Mouse (Mus musculus) cerebellum, adult 2 months (tissue): ENCODE measurements around the gene Trp73. TPM values are rescaled to one million over a fixed set of nuclear protein-coding genes. Genes with fewer than 3 reads are reported as not detected.

ENCODE experiments used
- DNase-seq, 2 experiments: peaks; one replicate each; pipeline ENCODE4 v3.0.0; 2021
- H3K27ac ChIP-seq: fragments of 200-500 bp; 2 replicates; pipeline ENCODE4 v1.5.1; 2012; ENCODE audit warnings: low read length, control low read depth, inconsistent platforms; ENCODE audit not compliant: insufficient read depth
- H3K27me3 ChIP-seq: fragments of 200-500 bp; 2 replicates; pipeline ENCODE4 v1.6.1; 2012; ENCODE audit warnings: inconsistent platforms, mild to moderate bottlenecking, low read length, moderate library complexity; ENCODE audit not compliant: control insufficient read depth, insufficient read depth
- H3K4me1 ChIP-seq: fragments of 200-500 bp; 2 replicates; pipeline ENCODE4 v1.6.1; 2011; ENCODE audit warnings: low read length; ENCODE audit not compliant: control insufficient read depth, insufficient read depth
- H3K4me3 ChIP-seq: fragments of 200-500 bp; replicated peaks from 2 replicates; pipeline ENCODE3; 2011; ENCODE audit warnings: mild to moderate bottlenecking, low read depth, low read length, control low read depth; ENCODE audit not compliant: insufficient read depth
- CTCF ChIP-seq: fragments of 200-500 bp; IDR thresholded peaks from 2 replicates; pipeline ENCODE4 v1.5.1; 2011; ENCODE audit warnings: low read depth, mild to moderate bottlenecking, control low read depth, low read length, moderate library complexity, borderline replicate concordance; ENCODE audit not compliant: insufficient read depth
- POLR2A ChIP-seq: fragments of 200-500 bp; IDR thresholded peaks from 2 replicates; pipeline ENCODE4 v1.6.1; 2011; ENCODE audit warnings: low read length, control low read depth, borderline replicate concordance; ENCODE audit not compliant: insufficient read depth
- WGBS: fragments of 180-500 bp; shearing (Covaris S2); methylation state at CpG from one replicate; pipeline ENCODE4 v1.1.7; 2018; 5-methylcytosine and 5-hydroxymethylcytosine counted together
- polyA plus RNA-seq: library from polyadenylated mRNA; depleted of rRNA; stranded (reverse); fragments of >200 nt; gene quantifications from 2 replicates; pipeline ENCODE4 v1.2.3, GENCODE M21; 2012

Trp73 gene
- polyA plus RNA-seq, 1 experiment, result 1.7 TPM

DNA sequence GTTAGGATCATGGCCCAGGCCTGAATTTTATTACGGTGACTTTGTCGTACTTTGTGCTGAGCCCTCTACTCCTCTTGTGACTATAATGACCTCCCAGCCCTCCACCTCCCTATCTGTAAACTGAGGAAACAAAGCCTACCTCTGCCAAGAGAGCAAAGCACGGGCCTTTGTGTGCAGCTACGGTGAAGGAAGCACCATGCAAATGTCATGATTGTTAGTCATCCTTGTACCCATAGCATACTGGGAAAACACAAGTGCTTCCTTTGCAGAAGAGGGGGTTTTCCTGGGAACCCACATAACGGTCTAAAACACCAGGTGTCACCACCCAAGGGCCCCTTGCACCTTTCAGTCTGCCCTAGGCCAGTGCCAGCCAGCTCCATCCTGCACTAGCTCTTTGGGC, 14.8 kb downstream of the Trp73 start:
- H3K27me3 ChIP-seq, result no peaks in the 10 kb centered on the region
- no peak for DNase-seq

DNA sequence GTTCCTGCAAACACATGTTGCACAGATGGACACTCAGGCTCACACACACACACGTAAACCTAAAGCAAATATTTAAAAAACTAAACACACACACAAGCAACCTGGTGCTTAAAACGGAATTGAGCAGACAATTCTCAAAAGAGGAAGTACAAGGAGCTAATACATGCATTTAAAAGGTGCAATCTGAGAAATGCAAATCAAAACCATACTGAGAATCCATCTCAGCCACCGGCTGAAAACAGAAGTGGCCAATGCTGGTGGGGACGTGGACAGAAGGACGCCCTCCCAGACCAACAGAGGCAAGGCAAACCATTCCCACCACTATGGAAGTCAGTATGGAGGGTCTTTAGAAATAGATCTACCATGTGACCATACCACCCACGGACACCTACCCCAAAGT, 16.5 kb downstream of the Trp73 start:
- Histone ChIP-seq H3K27ac (no peak overlapping the region), H3K4me3 (no peak overlapping the region), H3K4me1 (peaks cover 20% of the 10 kb centered on the region), H3K27me3 (no peaks in the 10 kb centered on the region)
- TF ChIP-seq CTCF (no peak), POLR2A (no peak)
- 93% methylated on average over 6 of the region's 6 CpGs for WGBS
- no peak for DNase-seq

More for the DNA sequence above, 14.8 kb downstream of the Trp73 start:
- WGBS, result 93% methylated on average over 5 of the region's 5 CpGs
- TF ChIP-seq CTCF (no peak), POLR2A (no peak)
- Histone ChIP-seq H3K27ac (no peak overlapping the region), H3K4me1 (peaks cover 9% of the 10 kb centered on the region), H3K4me3 (no peak overlapping the region)

DNA sequence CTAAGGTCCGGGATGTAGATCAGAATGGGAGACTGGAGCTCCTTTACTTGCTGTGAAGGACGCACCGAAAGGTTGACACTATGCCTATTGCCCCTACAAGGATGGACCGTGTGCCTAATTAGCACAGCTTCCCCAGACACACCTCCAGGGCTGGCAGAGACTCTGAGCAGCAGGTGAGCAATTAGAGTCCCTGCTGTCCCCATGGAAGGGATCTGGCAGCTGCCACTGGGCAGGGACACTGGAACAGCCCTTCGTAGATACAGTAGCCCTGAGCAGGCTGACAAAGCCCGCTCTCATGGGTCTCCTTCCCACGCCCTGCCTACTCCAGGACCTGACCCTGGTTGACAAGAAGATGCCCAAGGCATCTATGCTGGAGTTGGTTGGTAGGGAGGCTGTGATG, 17.6 kb downstream of the Trp73 start:
- DNase-seq, result peak; percentile 38 to 51
- no peak for TF ChIP-seq CTCF
- TF ChIP-seq POLR2A, result no peak
- WGBS, result 17% methylated on average over 7 of the region's 7 CpGs
- H3K27me3 ChIP-seq, result no peaks in the 10 kb centered on the region
- H3K4me3 ChIP-seq, result no peak overlapping the region
- no peak overlapping the region for H3K27ac ChIP-seq
- H3K4me1 ChIP-seq, result peaks cover 24% of the 10 kb centered on the region

DNA sequence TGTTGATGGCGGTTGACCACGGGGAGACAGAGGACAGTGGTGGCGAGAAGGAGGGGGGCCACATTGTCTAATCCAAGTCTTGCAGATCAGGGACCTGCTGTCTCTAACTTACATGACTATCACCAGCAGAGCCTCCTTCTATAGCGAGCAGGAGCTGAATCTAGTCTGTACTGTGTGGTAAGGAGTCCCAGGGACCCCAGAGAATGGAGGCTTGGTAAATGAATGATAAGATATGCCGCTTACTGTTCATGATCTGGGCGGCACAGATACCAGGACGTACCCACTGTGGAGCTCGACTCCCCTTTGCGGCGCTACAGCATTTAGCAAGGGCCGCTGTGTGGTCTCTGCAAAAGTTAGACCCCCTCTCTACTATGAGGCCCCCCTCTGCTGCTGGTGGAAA, 18.2 kb downstream of the Trp73 start:
- Histone ChIP-seq H3K27me3 (no peaks in the 10 kb centered on the region), H3K4me3 (no peak overlapping the region), H3K4me1 (peaks cover 24% of the 10 kb centered on the region), H3K27ac (no peak overlapping the region)
- no peak for DNase-seq
- TF ChIP-seq CTCF (no peak), POLR2A (no peak)
- WGBS, result 89% methylated on average over 11 of the region's 11 CpGs

DNA sequence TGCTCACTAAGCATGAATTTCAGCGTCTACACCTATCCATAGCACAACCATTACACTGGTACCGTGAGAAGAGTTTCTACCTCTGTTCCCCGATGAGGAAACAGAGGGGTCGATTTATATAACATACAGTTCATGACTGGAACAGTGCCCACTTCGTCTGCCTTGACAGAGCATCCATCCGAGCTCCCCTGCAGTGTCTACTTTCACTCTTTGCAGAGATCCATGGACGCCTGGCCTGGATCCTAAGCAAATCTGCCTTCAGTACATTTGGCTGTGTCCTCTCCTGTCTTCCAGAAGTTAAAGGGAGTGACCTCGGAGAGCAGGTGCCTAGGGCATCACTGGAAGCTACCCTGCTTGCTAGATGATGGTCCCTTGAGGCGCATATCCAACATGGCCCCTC, 20.8 kb downstream of the Trp73 start:
- TF ChIP-seq CTCF (no peak), POLR2A (no peak)
- no peak overlapping the region for H3K27ac ChIP-seq
- no peak overlapping the region for H3K4me3 ChIP-seq
- peak; percentile 44 to 51 for DNase-seq
- H3K27me3 ChIP-seq, result no peaks in the 10 kb centered on the region
- H3K4me1 ChIP-seq, result peaks cover 24% of the 10 kb centered on the region
- WGBS, result 32% methylated on average over 9 of the region's 9 CpGs

DNA sequence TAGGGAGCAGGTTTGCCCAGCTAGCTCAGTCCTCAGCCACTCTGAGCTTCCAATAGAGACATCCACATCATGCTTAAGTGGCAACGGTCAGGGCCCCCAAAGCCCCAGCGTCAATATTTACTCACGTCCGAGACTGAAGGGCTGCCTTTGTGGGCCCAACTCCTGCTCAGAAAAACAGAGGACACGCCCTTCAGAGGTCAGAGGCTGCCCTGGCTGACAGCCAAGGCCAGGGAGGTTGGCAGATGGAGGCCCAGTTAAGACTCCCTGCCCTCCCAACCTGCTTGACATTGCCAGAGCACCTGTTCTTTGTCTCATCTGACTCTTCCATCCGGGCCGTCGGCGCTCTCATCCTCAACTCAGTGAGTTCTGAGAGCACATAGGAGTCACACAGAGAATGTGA, 21.2 kb downstream of the Trp73 start:
- Histone ChIP-seq H3K27me3 (no peaks in the 10 kb centered on the region), H3K4me1 (peaks cover 24% of the 10 kb centered on the region), H3K27ac (no peak overlapping the region), H3K4me3 (no peak overlapping the region)
- DNase-seq, result peak; percentile 75 to 77
- no peak for TF ChIP-seq POLR2A
- no peak for TF ChIP-seq CTCF
- WGBS, result 34% methylated on average over 9 of the region's 9 CpGs

DNA sequence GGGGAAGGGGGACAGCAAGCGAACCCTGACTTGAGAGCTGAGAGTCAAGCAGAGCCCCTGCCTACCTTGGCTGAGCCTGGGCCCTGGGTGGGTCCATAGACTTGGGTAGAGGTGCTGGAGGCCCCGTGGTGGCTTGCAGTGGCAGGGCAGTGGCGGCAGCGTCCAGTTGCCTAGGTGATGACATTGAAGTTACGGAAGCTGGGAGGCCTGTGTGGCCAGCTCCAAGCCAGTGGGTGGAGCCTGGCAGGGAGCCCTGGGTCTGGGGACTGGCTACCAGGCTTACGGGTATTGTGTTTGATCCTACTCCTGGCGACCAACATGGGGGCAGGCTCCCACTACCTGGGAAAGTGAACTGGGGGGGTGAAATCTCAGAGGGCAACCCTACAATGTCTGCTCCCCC, 23.6 kb downstream of the Trp73 start:
- TF ChIP-seq CTCF (no peak), POLR2A (no peak)
- Histone ChIP-seq H3K27me3 (no peaks in the 10 kb centered on the region), H3K4me3 (no peak overlapping the region), H3K4me1 (peaks cover 15% of the 10 kb centered on the region), H3K27ac (no peak overlapping the region)
- 72% methylated on average over 7 of the region's 7 CpGs for WGBS
- no peak for DNase-seq

DNA sequence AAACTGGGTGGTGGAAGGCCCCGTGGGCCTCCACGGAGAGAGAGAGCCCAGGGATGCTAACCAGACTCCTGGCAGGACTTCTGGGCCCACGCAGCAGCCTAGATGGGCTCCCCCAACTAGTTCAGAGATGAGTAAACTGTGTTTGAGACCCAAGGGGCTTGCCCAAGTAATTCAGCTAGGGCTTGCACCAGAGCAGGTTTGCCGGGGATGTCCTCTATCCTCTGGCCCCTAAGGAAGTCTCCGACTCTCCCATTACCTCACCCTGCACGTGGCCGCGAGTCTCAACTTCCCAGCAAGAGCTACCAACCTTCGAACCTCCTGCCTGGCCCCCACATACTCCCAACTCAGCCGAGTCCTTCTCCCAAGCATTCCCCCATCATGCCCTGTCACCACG, 30.2 kb downstream of the Trp73 start:
- TF ChIP-seq CTCF (no peak), POLR2A (no peak)

DNA sequence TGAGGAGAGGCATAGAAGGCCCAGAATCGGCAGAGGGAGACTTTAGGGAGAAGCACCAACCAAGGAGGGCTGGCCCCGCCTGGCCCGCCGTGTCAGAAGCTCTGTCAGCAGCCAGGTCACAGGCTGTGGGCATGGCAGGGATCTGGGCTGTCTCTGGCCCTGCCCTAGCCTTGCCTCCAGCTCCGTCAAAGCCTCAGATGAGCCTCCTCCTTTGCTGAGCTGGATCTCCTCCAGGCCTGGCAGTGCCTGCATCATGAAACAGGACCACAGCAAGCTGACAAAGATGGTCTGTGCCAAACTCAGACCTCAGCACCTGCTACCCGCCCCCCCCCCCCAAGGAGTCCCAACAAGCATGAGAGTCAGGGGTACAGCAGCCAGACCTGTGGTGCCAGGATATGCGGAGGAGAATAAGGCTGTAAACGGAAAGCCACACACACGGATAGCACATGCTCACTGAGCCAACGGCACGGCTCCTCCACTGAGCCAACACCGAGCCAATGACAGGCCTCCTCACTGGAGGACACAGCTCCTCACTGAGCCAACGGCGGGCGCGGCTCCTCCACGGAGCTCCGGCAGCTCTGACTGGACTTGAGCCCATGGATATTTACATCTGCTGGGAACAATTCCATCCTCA, 30.7 kb downstream of the Trp73 start:
- DNase-seq, result peak; percentile 78 to 82
- TF ChIP-seq CTCF (no peak), POLR2A (no peak)
- Histone ChIP-seq H3K4me1 (peaks cover 29% of the 10 kb centered on the region), H3K27me3 (no peaks in the 10 kb centered on the region), H3K4me3 (peak overlapping the region; percentile 11), H3K27ac (peak overlapping the region; percentile 36)
- 3% methylated on average over 18 of the region's 18 CpGs for WGBS

More for the DNA sequence above, 30.2 kb downstream of the Trp73 start:
- 51% methylated on average over 11 of the region's 11 CpGs for WGBS
- no peak overlapping the region for H3K4me3 ChIP-seq
- peak overlapping the region; percentile 36 for H3K27ac ChIP-seq
- peaks cover 29% of the 10 kb centered on the region for H3K4me1 ChIP-seq
- no peaks in the 10 kb centered on the region for H3K27me3 ChIP-seq
- no peak for DNase-seq
